Comparison of ENCODE assay signal across 8 mouse cellular contexts in genomic region chrX:101942461-101942896, GRCm38 (mm10).
DNase-seq lines count a peak whose midpoint lies in the region; ATAC-seq lines count a peak whose summit lies in the region.

No protein-coding gene starts in this region.

- peak; percentile 92 for ATAC-seq in intestine, embryonic 16.5 days
- ATAC-seq in midbrain, embryonic 12.5 days (ENCODE audit: low FRiP score, low read depth) = peak; percentile 73; the same call in 1 of the 2 replicates
- ATAC-seq in stomach, embryonic 16.5 days (ENCODE audit: insufficient read depth, low FRiP score) = peak; percentile 89

- intact Hi-C loops in left cerebral cortex, postnatal 14 days (cut with DNase I) = loop anchor here (5.0 kb wide), 1 partner anchor 135 kb away; no protein-coding TSS in a partner anchor

- peaks cover 51% of the 10 kb centered on the region for H3K4me1 ChIP-seq in embryonic facial prominence, embryonic 10.5 days
- no peaks in the 10 kb centered on the region for H3K4me1 ChIP-seq in intestine, embryonic 16.5 days (ENCODE audit: control insufficient read depth, insufficient read depth, low read length)
- H3K4me1 ChIP-seq in midbrain, embryonic 12.5 days = no peaks in the 10 kb centered on the region
- no peaks in the 10 kb centered on the region for H3K4me1 ChIP-seq in stomach, embryonic 16.5 days (ENCODE audit: control insufficient read depth, insufficient read depth, low read length)

- H3K9me3 ChIP-seq in embryonic facial prominence, embryonic 10.5 days = no peaks in the 10 kb centered on the region
- H3K9me3 ChIP-seq in intestine, embryonic 16.5 days (ENCODE audit: control insufficient read depth, low read length) = no peaks in the 10 kb centered on the region
- H3K9me3 ChIP-seq in midbrain, embryonic 12.5 days = no peaks in the 10 kb centered on the region
- no peaks in the 10 kb centered on the region for H3K9me3 ChIP-seq in stomach, embryonic 16.5 days (replicated peaks; ENCODE audit: control insufficient read depth, low read length)

- no peak overlapping the region for H3K4me3 ChIP-seq in embryonic facial prominence, embryonic 10.5 days
- no peak overlapping the region for H3K4me3 ChIP-seq in intestine, embryonic 16.5 days (ENCODE audit: low read length)
- H3K4me3 ChIP-seq in midbrain, embryonic 12.5 days = no peak overlapping the region
- no peak overlapping the region for H3K4me3 ChIP-seq in stomach, embryonic 16.5 days (replicated peaks; ENCODE audit: low read length)

- no peak overlapping the region for H3K9ac ChIP-seq in intestine, embryonic 16.5 days (ENCODE audit: low read depth, low read length)
- no peak overlapping the region for H3K9ac ChIP-seq in midbrain, embryonic 12.5 days (replicated peaks)
- no peak overlapping the region for H3K9ac ChIP-seq in stomach, embryonic 16.5 days (ENCODE audit: low read length)

- no peak overlapping the region for H3K4me2 ChIP-seq in intestine, embryonic 16.5 days (ENCODE audit: low read depth, low read length)
- H3K4me2 ChIP-seq in midbrain, embryonic 12.5 days (replicated peaks) = no peak overlapping the region
- no peak overlapping the region for H3K4me2 ChIP-seq in stomach, embryonic 16.5 days (ENCODE audit: low read depth, low read length)

- H3K36me3 ChIP-seq in embryonic facial prominence, embryonic 10.5 days (replicated peaks) = no peaks in the 10 kb centered on the region
- no peaks in the 10 kb centered on the region for H3K36me3 ChIP-seq in intestine, embryonic 16.5 days (ENCODE audit: control insufficient read depth, insufficient read depth, low read length)
- H3K36me3 ChIP-seq in midbrain, embryonic 12.5 days = no peaks in the 10 kb centered on the region
- no peaks in the 10 kb centered on the region for H3K36me3 ChIP-seq in stomach, embryonic 16.5 days (ENCODE audit: control insufficient read depth, insufficient read depth, low read length)

- 15% methylated on average over 6 of the region's 6 CpGs for WGBS in embryonic facial prominence, embryonic 10.5 days
- WGBS in intestine, embryonic 16.5 days = 25% methylated on average over 6 of the region's 6 CpGs
- WGBS in midbrain, embryonic 12.5 days = 17% methylated on average over 6 of the region's 6 CpGs
- 19% methylated on average over 6 of the region's 6 CpGs for WGBS in stomach, embryonic 16.5 days

- H3K27ac ChIP-seq in embryonic facial prominence, embryonic 10.5 days (replicated peaks) = peak overlapping the region; percentile 67; the same call in 1 of the 2 replicates
- no peak overlapping the region for H3K27ac ChIP-seq in intestine, embryonic 16.5 days (ENCODE audit: low read length)
- H3K27ac ChIP-seq in midbrain, embryonic 12.5 days (replicated peaks) = no peak overlapping the region
- H3K27ac ChIP-seq in stomach, embryonic 16.5 days (ENCODE audit: low read length) = no peak overlapping the region

- peaks cover 95% of the 10 kb centered on the region for H3K27me3 ChIP-seq in embryonic facial prominence, embryonic 10.5 days (replicated peaks; ENCODE audit: low read depth, poor library complexity, severe bottlenecking)
- peaks cover 13% of the 10 kb centered on the region for H3K27me3 ChIP-seq in intestine, embryonic 16.5 days (replicated peaks; ENCODE audit: control insufficient read depth, insufficient read depth, low read length)
- H3K27me3 ChIP-seq in midbrain, embryonic 12.5 days = peaks cover 65% of the 10 kb centered on the region
- H3K27me3 ChIP-seq in stomach, embryonic 16.5 days (ENCODE audit: control insufficient read depth, insufficient read depth, low read length) = peaks cover 6% of the 10 kb centered on the region

- DNase-seq in spleen, adult 18-20 months = peak; percentile 9 to 29
- no peak for DNase-seq in spleen, adult 12 weeks (ENCODE audit: low spot score)
- peak; percentile 83 for DNase-seq in embryonic facial prominence, embryonic 10.5 days (ENCODE audit: low spot score)
- DNase-seq in heart, adult 11 months = peak; percentile 98
- peak; percentile 60 to 64 for DNase-seq in left cerebral cortex, postnatal 14 days (ENCODE audit: low spot score in 2 of 2)
